Mouse (Mus musculus) heart, embryonic 16.5 days (tissue): ENCODE results near the gene Coq8a. TPM values are rescaled to one million over a fixed set of nuclear protein-coding genes. Genes with fewer than 3 reads are reported as not detected.
A peak's percentile ranks its signal among the peaks of the same experiment; 100 is the strongest.

Experiments
- ATAC-seq: fragments of 200-750 bp; cut with Nextera tagmentation; replicated peaks from 2 replicates; pipeline ENCODE4 v1.8.0; 2017; ENCODE audit warnings: moderate number of reproducible peaks; ENCODE audit not compliant: insufficient read depth, low FRiP score; ENCODE audit errors: extremely low read depth
- H3K27ac ChIP-seq: fragments of 300-500 bp; sonication (generic); 2 replicates; pipeline ENCODE4 v1.5.1; 2014; ENCODE audit warnings: mild to moderate bottlenecking, low read length, control low read depth, moderate library complexity
- H3K27me3 ChIP-seq: fragments of 300-500 bp; sonication (generic); 2 replicates; pipeline ENCODE4 v1.6.1; 2014; ENCODE audit warnings: low read length, mixed read lengths; ENCODE audit not compliant: control insufficient read depth, insufficient read depth
- H3K36me3 ChIP-seq: fragments of 300-500 bp; sonication (generic); 2 replicates; pipeline ENCODE4 v1.6.1; 2014; ENCODE audit not compliant: control insufficient read depth, insufficient read depth
- H3K4me1 ChIP-seq: fragments of 300-500 bp; sonication (generic); 2 replicates; pipeline ENCODE4 v1.6.1; 2014; ENCODE audit warnings: low read length, mixed read lengths; ENCODE audit not compliant: control insufficient read depth, insufficient read depth
- H3K4me2 ChIP-seq: fragments of 300-500 bp; sonication (generic); 2 replicates; pipeline ENCODE4 v1.6.1; 2014; ENCODE audit warnings: low read depth, mild to moderate bottlenecking, control low read depth, low read length
- H3K4me3 ChIP-seq: fragments of 300-500 bp; sonication (generic); 2 replicates; pipeline ENCODE4 v1.5.1; 2014; ENCODE audit warnings: mild to moderate bottlenecking, control low read depth, low read length
- H3K9ac ChIP-seq: fragments of 300-500 bp; sonication (generic); 2 replicates; pipeline ENCODE4 v1.6.1; 2014; ENCODE audit warnings: low read length, control low read depth
- H3K9me3 ChIP-seq: fragments of 300-500 bp; sonication (generic); replicated peaks from 2 replicates; pipeline ENCODE4 v1.6.1; 2016; ENCODE audit warnings: low read length; ENCODE audit not compliant: control insufficient read depth
- WGBS: fragments of 180-500 bp; shearing (Covaris S2); extraction: QIAGEN DNeasy Blood & Tissue Kit; methylation state at CpG from one replicate; pipeline ENCODE4 v1.1.7; 2014; 5-methylcytosine and 5-hydroxymethylcytosine counted together
- polyA plus RNA-seq: library from polyadenylated mRNA; unstranded; fragments of >200 nt; fragmentation: Nextera tagmentation; extraction: Ambion mirVana; gene quantifications from 2 replicates; pipeline ENCODE4 v1.2.1, GENCODE M21; 2015

Gene Coq8a
- polyA plus RNA-seq, 1 experiment from 2014 or later, result 70.0 TPM

GRCm38 (mm10) chr1:180210031-180210432, 10.6 kb upstream of the Coq8a start:
- Histone ChIP-seq H3K4me3 (no peak overlapping the region), H3K27me3 (no peaks in the 10 kb centered on the region), H3K4me2 (no peak overlapping the region), H3K9me3 (peaks cover 3% of the 10 kb centered on the region; the same call in 1 of the 2 replicates), H3K36me3 (no peaks in the 10 kb centered on the region), H3K4me1 (peaks cover 10% of the 10 kb centered on the region), H3K27ac (peak overlapping the region; percentile 79), H3K9ac (no peak overlapping the region)
- peak; percentile 83 for ATAC-seq
- WGBS, result 46% methylated on average over 4 of the region's 4 CpGs

GRCm38 (mm10) chr1:180208370-180208769, 9.0 kb upstream of the Coq8a start:
- no peak overlapping the region for H3K4me3 ChIP-seq

GRCm38 (mm10) chr1:180200722-180201121, 1.3 kb upstream of the Coq8a start:
- WGBS, result 72% methylated on average over 5 of the region's 5 CpGs

More at GRCm38 (mm10) chr1:180208370-180208769, 9.0 kb upstream of the Coq8a start:
- Histone ChIP-seq H3K4me2 (no peak overlapping the region), H3K27ac (no peak overlapping the region), H3K27me3 (no peaks in the 10 kb centered on the region), H3K4me1 (peaks cover 10% of the 10 kb centered on the region), H3K9ac (no peak overlapping the region), H3K36me3 (no peaks in the 10 kb centered on the region), H3K9me3 (peaks cover 11% of the 10 kb centered on the region)
- ATAC-seq, result no peak
- 62% methylated on average over 3 of the region's 3 CpGs for WGBS

GRCm38 (mm10) chr1:180199715-180200050, 281 bp upstream of the Coq8a start:
- Histone ChIP-seq H3K9ac (no peak overlapping the region), H3K27ac (no peak overlapping the region), H3K27me3 (no peaks in the 10 kb centered on the region), H3K9me3 (peaks cover 6% of the 10 kb centered on the region), H3K4me3 (no peak overlapping the region), H3K4me2 (no peak overlapping the region), H3K36me3 (no peaks in the 10 kb centered on the region), H3K4me1 (peaks cover 3% of the 10 kb centered on the region; the same call in 1 of the 2 replicates)
- WGBS, result 52% methylated on average over 4 of the region's 4 CpGs
- no peak for ATAC-seq

More at GRCm38 (mm10) chr1:180200722-180201121, 1.3 kb upstream of the Coq8a start:
- Histone ChIP-seq H3K9ac (no peak overlapping the region), H3K4me1 (peaks cover 3% of the 10 kb centered on the region; the same call in 1 of the 2 replicates), H3K36me3 (no peaks in the 10 kb centered on the region), H3K4me2 (no peak overlapping the region), H3K4me3 (no peak overlapping the region), H3K27ac (no peak overlapping the region), H3K27me3 (no peaks in the 10 kb centered on the region), H3K9me3 (peaks cover 11% of the 10 kb centered on the region)
- ATAC-seq, result no peak

GRCm38 (mm10) chr1:180197956-180198355, 1.4 kb downstream of the Coq8a start:
- Histone ChIP-seq H3K4me1 (peaks cover 14% of the 10 kb centered on the region), H3K9me3 (no peaks in the 10 kb centered on the region), H3K27me3 (no peaks in the 10 kb centered on the region), H3K4me3 (no peak overlapping the region), H3K9ac (no peak overlapping the region), H3K4me2 (no peak overlapping the region), H3K36me3 (no peaks in the 10 kb centered on the region), H3K27ac (no peak overlapping the region)
- WGBS, result 68% methylated on average over 3 of the region's 3 CpGs
- no peak for ATAC-seq

- H3K4me2 ChIP-seq, result peak overlapping the region; percentile 75
- H3K4me1 ChIP-seq, result peaks cover 23% of the 10 kb centered on the region
- H3K36me3 ChIP-seq, result no peaks in the 10 kb centered on the region
- H3K27me3 ChIP-seq, result no peaks in the 10 kb centered on the region
- H3K9me3 ChIP-seq, result no peaks in the 10 kb centered on the region
- WGBS, result 93% methylated on average over 9 of the region's 9 CpGs
- H3K4me3 ChIP-seq, result peak overlapping the region; percentile 85
- no peak for ATAC-seq
- H3K9ac ChIP-seq, result peak overlapping the region; percentile 69
- H3K27ac ChIP-seq, result peak overlapping the region; percentile 65
These were observed 2.9 kb downstream of the Coq8a start for GRCm38 (mm10) chr1:180196508-180196907.

GRCm38 (mm10) chr1:180195703-180196381, 3.6 kb downstream of the Coq8a start:
- WGBS, result under 1% methylated on average over 57 of the region's 57 CpGs

GRCm38 (mm10) chr1:180194781-180195471, 4.5 kb downstream of the Coq8a start:
- no peaks in the 10 kb centered on the region for H3K9me3 ChIP-seq
- peak overlapping the region; percentile 75 for H3K4me2 ChIP-seq
- H3K4me3 ChIP-seq, result peak overlapping the region; percentile 85
- peak; percentile 67 for ATAC-seq
- peak overlapping the region; percentile 79 for H3K9ac ChIP-seq
- peak overlapping the region; percentile 93 for H3K27ac ChIP-seq
- WGBS, result 8% methylated on average over 9 of the region's 9 CpGs
- no peaks in the 10 kb centered on the region for H3K27me3 ChIP-seq
- no peaks in the 10 kb centered on the region for H3K36me3 ChIP-seq
- peaks cover 31% of the 10 kb centered on the region for H3K4me1 ChIP-seq

More at GRCm38 (mm10) chr1:180195703-180196381, 3.6 kb downstream of the Coq8a start:
- Histone ChIP-seq H3K4me2 (peak overlapping the region; percentile 75), H3K36me3 (no peaks in the 10 kb centered on the region), H3K27me3 (no peaks in the 10 kb centered on the region), H3K9ac (peak overlapping the region; percentile 79), H3K4me3 (peak overlapping the region; percentile 85), H3K27ac (peak overlapping the region; percentile 93), H3K4me1 (peaks cover 23% of the 10 kb centered on the region), H3K9me3 (no peaks in the 10 kb centered on the region)
- ATAC-seq, result peak; percentile 98

- peak overlapping the region; percentile 75 for H3K4me2 ChIP-seq
- no peaks in the 10 kb centered on the region for H3K27me3 ChIP-seq
- no peak for ATAC-seq
These were observed 5.4 kb downstream of the Coq8a start for GRCm38 (mm10) chr1:180194048-180194447.

More at GRCm38 (mm10) chr1:180194048-180194447, 5.4 kb downstream of the Coq8a start:
- H3K4me1 ChIP-seq, result peaks cover 35% of the 10 kb centered on the region
- H3K9me3 ChIP-seq, result no peaks in the 10 kb centered on the region
- H3K4me3 ChIP-seq, result peak overlapping the region; percentile 85
- H3K27ac ChIP-seq, result peak overlapping the region; percentile 93
- H3K36me3 ChIP-seq, result no peaks in the 10 kb centered on the region
- peak overlapping the region; percentile 79 for H3K9ac ChIP-seq
- 79% methylated on average over 9 of the region's 9 CpGs for WGBS
